Mouse (Mus musculus): ENCODE measurements at regions not wholly inside any gene's neighbourhood (a gene's known extent, or its start where the extent isn't known, plus 50 kb on each side); places are given as distances from the start of the nearest gene placed in this dataset.

DNA sequence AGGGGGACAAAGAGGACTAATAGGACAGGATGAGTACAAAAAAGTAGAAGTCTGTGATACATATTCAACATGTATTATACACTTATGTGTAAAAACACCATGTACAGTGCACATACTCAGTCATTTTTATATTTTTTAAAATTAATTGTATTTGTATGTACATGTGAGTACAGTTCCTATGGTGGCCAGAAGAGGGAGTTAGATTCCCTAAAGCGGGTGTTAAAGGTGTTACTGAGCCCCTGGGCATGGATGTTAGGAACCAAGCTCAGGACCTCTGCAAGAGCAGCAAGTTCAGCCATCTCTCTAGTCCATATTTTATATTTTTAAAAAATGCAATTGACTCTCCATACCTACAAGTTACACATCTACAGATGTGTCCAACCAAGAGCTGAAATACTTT is 101.9 kb upstream of the Arntl start:
- H3K9ac ChIP-seq (replicated peaks), result no peak overlapping the region
- no peak overlapping the region for H3K4me2 ChIP-seq (replicated peaks)
- H3K27me3 ChIP-seq, result no peaks in the 10 kb centered on the region
- H3K9me3 ChIP-seq, result no peaks in the 10 kb centered on the region
- WGBS, result 47% methylated on average over 1 of the region's 1 CpGs
- H3K36me3 ChIP-seq, result no peaks in the 10 kb centered on the region
- no peak for ATAC-seq
- H3K4me1 ChIP-seq (replicated peaks), result no peaks in the 10 kb centered on the region
- no peak overlapping the region for H3K4me3 ChIP-seq (replicated peaks)
- H3K27ac ChIP-seq, result no peak overlapping the region

DNA sequence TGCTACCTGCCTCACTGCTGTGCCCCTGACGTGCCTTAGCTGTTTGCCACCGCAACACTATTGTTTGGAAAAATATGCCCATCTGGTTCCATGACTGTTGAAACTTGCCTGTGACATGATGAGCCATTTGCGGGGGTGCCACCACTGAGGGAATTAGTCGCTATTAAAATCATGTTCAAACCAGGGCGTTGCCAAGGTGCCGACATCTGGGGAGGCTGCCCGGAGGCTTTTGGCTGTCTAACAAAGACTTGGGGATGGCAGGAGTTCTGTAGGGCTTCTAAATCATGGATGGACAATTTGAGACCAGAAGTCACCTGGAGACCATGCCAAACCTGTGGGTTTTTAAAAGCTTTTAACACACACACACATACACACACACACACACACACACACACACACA is 100.5 kb upstream of the Arntl start:
- Histone ChIP-seq H3K4me2 (replicated peaks) (no peak overlapping the region), H3K4me3 (replicated peaks) (no peak overlapping the region), H3K9ac (replicated peaks) (no peak overlapping the region), H3K27ac (no peak overlapping the region), H3K27me3 (no peaks in the 10 kb centered on the region), H3K4me1 (replicated peaks) (no peaks in the 10 kb centered on the region), H3K9me3 (no peaks in the 10 kb centered on the region), H3K36me3 (no peaks in the 10 kb centered on the region)
- ATAC-seq, result no peak
- WGBS, result 89% methylated on average over 7 of the region's 7 CpGs

DNA sequence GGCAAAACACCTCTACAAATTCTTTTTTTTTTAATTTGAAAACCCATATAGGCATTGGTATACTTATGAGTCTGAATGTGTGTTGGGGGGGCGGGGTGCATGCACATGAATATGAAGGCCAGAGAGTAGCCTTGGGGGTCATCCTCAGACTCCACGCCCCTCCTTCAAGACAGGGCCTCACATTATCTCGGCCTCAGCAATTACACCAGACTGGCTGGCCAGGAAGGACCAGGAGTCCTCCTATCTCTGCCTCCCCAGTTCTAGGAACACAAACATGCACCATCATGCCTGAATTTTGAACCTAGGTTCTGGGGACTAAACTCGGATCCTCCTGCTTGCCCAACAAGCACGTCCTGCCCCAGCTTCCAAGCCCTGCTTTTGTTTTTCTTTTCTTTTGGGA is 99.3 kb upstream of the Arntl start:
- Histone ChIP-seq H3K9ac (replicated peaks) (no peak overlapping the region), H3K9me3 (no peaks in the 10 kb centered on the region), H3K36me3 (no peaks in the 10 kb centered on the region), H3K27ac (no peak overlapping the region), H3K4me1 (replicated peaks) (no peaks in the 10 kb centered on the region), H3K4me2 (replicated peaks) (no peak overlapping the region), H3K4me3 (replicated peaks) (no peak overlapping the region), H3K27me3 (no peaks in the 10 kb centered on the region)
- ATAC-seq, result no peak
- 86% methylated on average over 5 of the region's 5 CpGs for WGBS

DNA sequence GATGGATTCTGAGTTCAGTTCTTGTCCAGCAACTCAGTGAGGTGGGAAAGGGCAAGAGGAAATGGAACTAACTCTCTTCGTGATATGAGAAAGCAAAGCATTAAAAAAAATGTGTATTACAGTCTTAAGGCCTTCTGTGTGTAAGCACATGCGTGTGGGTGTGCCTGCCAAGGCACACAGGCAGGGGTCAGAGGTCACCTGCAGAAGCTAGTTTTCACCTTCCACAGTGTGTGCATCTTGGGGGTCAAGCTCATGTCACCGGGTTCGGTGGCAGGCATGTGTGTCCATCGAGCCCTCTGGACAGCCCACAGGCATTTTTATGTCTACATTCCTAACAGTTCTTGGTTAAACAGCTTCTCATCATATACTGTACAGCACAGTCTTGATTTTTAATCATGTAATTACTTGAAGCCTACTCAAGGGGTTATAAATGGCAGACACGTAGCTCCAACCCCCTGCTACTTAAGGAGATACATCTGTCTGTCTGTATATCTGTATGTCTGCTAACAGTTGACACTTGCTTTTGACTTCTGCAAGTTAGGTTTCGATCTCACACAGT is 98.7 kb upstream of the Arntl start:
- H3K9ac ChIP-seq (replicated peaks), result no peak overlapping the region
- WGBS, result 91% methylated on average over 7 of the region's 7 CpGs
- no peak overlapping the region for H3K4me2 ChIP-seq (replicated peaks)
- no peak overlapping the region for H3K4me3 ChIP-seq (replicated peaks)
- H3K36me3 ChIP-seq, result no peaks in the 10 kb centered on the region
- H3K4me1 ChIP-seq (replicated peaks), result no peaks in the 10 kb centered on the region
- no peaks in the 10 kb centered on the region for H3K27me3 ChIP-seq
- no peak overlapping the region for H3K27ac ChIP-seq
- no peaks in the 10 kb centered on the region for H3K9me3 ChIP-seq
- ATAC-seq, result no peak

DNA sequence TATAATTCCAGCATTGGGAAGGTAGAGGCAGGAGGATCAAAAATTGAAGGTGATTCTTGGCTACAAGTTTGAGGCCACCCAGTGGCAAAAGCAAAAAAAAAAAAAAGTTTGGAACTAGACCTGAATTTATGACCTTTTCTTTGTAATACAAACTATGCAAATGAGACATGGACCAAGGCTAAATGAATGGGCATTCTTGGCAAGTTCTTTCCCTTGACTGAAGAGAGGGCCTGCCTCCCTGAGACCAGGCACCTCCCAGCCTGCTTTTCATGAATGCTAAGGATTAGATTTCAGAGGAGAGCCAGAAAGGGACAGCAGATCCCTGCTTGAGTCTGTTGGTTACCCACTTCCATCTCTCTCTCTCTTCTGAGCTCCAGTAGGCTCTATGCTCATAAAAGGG is 97.8 kb upstream of the Arntl start:
- Histone ChIP-seq H3K4me2 (replicated peaks) (no peak overlapping the region), H3K36me3 (no peaks in the 10 kb centered on the region), H3K27ac (no peak overlapping the region), H3K27me3 (no peaks in the 10 kb centered on the region), H3K4me3 (replicated peaks) (no peak overlapping the region), H3K9me3 (no peaks in the 10 kb centered on the region), H3K4me1 (replicated peaks) (no peaks in the 10 kb centered on the region), H3K9ac (replicated peaks) (no peak overlapping the region)
- no peak for ATAC-seq

DNA sequence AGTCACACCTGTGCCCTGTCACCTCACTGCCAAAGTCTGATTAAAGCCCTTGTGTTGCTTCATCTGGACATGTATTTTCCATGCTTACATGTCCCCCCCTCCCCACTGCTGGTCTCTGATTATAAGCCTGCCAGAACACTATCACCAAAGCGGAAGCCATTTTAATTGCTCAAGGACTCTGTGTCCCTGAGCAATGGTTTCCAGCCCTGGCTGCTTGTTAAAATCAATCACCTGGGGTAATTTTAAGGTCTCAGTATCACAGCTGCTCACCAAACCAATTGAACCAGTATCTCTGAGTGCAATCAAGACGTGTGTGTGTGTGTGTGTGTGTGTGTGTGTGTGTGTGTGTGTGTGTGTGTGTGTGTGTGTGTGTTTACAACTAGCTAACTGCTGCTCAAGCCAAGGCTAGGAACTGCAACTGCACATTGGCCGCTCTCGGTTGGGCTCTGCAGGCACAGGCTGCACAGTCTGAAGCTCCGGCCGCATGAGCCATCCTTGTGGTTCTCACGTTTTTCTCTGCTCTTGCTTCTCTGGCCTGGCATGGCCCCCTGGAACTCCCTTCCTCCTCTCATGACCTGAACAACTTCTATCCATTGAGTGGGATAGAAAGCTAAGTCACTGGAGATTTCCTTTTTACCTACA is 96.3 kb upstream of the Arntl start:
- no peak for ATAC-seq

DNA sequence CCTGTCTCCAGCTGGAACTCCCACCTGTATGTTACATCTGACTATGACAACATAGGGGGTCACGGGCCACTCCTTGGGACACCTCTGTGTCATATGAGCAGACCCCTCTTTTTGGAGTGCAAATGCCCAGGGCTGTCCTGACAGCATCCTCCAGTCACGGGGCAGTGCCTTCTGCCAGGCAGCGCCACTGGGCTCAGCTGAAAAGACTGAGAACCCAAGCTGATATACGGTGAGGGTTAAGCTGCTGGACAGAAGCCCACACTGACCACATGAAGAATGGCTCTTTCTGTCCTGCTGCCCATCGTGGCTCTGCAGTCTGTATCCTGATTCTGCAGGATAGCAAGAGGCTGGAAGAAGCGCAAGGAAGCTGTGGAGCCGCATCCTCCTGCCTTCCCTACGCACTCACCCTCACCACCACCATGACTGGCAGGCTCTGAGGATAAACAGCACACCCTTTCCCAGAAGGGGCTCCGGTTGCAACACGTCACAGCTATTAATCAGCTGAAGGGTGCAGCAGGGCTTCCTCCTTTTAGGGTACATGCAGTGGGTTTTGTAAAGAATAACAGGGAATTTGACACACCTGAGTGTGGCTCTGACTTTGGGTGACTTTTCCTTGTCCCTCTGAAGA is 93.9 kb upstream of the Arntl start:
- H3K4me3 ChIP-seq (replicated peaks), result no peak overlapping the region
- WGBS, result 79% methylated on average over 10 of the region's 10 CpGs
- no peak overlapping the region for H3K27ac ChIP-seq
- ATAC-seq, result no peak
- no peaks in the 10 kb centered on the region for H3K4me1 ChIP-seq (replicated peaks)
- H3K27me3 ChIP-seq, result no peaks in the 10 kb centered on the region
- H3K36me3 ChIP-seq, result no peaks in the 10 kb centered on the region
- no peak overlapping the region for H3K4me2 ChIP-seq (replicated peaks)
- peaks cover 1% of the 10 kb centered on the region; the same call in 1 of the 2 replicates for H3K9me3 ChIP-seq
- H3K9ac ChIP-seq (replicated peaks), result no peak overlapping the region

More for the DNA sequence above, 96.3 kb upstream of the Arntl start:
- 79% methylated on average over 7 of the region's 7 CpGs for WGBS
- Histone ChIP-seq H3K27me3 (no peaks in the 10 kb centered on the region), H3K4me1 (replicated peaks) (no peaks in the 10 kb centered on the region), H3K4me3 (replicated peaks) (no peak overlapping the region), H3K9me3 (no peaks in the 10 kb centered on the region), H3K4me2 (replicated peaks) (no peak overlapping the region), H3K36me3 (no peaks in the 10 kb centered on the region), H3K9ac (replicated peaks) (no peak overlapping the region), H3K27ac (no peak overlapping the region)

DNA sequence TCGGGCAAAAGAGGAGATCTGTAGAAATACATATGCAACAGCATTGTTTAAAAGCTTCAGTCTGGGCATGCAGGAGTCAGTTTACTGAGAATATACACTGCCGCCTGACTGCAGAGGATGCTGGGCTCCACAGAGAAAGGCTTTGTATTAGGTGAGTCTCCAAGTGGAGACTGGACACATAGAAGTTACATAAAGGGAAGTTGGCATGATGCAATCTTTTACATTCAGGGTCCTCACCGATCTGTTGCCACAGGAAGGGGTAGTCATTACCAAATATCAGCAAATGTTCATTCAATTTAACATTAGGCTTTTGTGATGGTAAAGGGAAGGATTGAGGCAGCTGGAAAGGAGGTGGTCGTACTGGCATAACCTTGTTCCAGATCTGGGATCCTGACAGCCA is 89.7 kb upstream of the Arntl start:
- no peak overlapping the region for H3K4me2 ChIP-seq (replicated peaks)
- 85% methylated on average over 4 of the region's 4 CpGs for WGBS
- H3K4me3 ChIP-seq (replicated peaks), result no peak overlapping the region
- no peak for ATAC-seq
- no peak overlapping the region for H3K27ac ChIP-seq
- H3K9ac ChIP-seq (replicated peaks), result no peak overlapping the region
- no peaks in the 10 kb centered on the region for H3K4me1 ChIP-seq (replicated peaks)
- no peaks in the 10 kb centered on the region for H3K27me3 ChIP-seq
- H3K36me3 ChIP-seq, result no peaks in the 10 kb centered on the region
- peaks cover 7% of the 10 kb centered on the region; the same call in 1 of the 2 replicates for H3K9me3 ChIP-seq

DNA sequence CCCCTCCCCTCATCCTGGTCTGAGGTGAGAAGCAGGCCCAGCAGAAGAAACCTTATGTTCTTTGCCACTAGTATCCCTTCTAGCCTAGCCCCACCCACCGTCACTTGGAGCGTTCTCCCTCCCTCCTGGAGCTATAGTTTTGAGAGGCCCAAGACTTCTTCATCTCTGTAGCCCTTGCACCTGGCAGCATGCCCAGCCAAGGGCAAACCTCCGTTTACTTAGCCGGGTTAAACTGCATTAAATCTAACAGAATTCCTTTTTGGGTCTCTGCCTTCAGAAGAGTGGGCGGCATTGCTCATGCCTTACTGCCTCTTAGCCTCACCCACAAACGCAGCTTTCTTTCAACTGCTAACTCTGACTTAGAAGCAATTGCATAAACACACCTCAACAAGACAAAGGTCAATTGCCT is 85.3 kb upstream of the Arntl start:
- no peak overlapping the region for H3K4me2 ChIP-seq (replicated peaks)
- H3K9me3 ChIP-seq, result peaks cover 7% of the 10 kb centered on the region; the same call in 1 of the 2 replicates
- no peak overlapping the region for H3K27ac ChIP-seq
- 59% methylated on average over 6 of the region's 6 CpGs for WGBS
- H3K9ac ChIP-seq (replicated peaks), result no peak overlapping the region
- H3K4me3 ChIP-seq (replicated peaks), result no peak overlapping the region
- no peaks in the 10 kb centered on the region for H3K36me3 ChIP-seq
- H3K4me1 ChIP-seq (replicated peaks), result no peaks in the 10 kb centered on the region
- H3K27me3 ChIP-seq, result no peaks in the 10 kb centered on the region
- no peak for ATAC-seq

DNA sequence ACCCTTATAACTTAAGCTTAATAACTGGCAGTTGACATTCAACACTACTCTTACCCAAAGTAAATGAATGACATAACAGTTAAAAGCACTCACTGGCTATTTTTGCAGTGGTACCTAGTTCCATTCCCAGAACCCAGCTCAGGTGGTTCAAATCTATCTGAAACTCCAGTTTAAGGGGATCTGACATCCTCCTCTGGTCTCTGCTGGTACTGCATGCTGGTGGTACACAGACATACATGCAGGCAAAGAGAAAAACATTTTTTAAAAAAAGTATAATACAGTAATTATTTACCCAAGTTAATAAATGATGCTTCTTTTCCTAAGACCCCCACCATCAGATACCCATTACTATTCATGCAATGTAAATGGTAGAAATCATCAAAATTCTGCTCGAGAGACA is 81.3 kb upstream of the Arntl start:
- H3K4me3 ChIP-seq (replicated peaks), result no peak overlapping the region
- H3K36me3 ChIP-seq, result no peaks in the 10 kb centered on the region
- H3K27ac ChIP-seq, result no peak overlapping the region
- 75% methylated on average over 1 of the region's 1 CpGs for WGBS
- peaks cover 9% of the 10 kb centered on the region for H3K4me1 ChIP-seq (replicated peaks)
- H3K9me3 ChIP-seq, result no peaks in the 10 kb centered on the region
- no peaks in the 10 kb centered on the region for H3K27me3 ChIP-seq
- ATAC-seq, result no peak
- H3K9ac ChIP-seq (replicated peaks), result no peak overlapping the region
- H3K4me2 ChIP-seq (replicated peaks), result no peak overlapping the region

DNA sequence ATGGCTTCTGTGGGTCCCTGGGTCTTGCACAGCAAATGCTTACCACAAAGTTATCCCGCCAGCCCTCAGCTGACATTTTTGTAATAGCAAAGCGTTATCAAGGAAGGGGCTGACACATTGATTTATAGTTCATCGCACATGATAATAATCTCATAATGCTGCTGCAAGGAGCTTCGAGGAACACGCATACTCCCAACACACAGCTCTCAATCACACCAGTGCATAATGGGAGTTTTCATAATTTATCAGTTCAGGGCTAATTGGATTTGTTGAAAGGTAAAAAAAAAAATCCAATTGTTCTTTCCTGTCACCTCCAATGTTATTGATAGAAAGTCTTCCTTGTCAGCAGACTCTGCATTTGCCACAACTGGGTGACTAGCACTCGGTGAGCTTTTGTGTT is 76.7 kb upstream of the Arntl start:
- WGBS, result 29% methylated on average over 6 of the region's 6 CpGs

DNA sequence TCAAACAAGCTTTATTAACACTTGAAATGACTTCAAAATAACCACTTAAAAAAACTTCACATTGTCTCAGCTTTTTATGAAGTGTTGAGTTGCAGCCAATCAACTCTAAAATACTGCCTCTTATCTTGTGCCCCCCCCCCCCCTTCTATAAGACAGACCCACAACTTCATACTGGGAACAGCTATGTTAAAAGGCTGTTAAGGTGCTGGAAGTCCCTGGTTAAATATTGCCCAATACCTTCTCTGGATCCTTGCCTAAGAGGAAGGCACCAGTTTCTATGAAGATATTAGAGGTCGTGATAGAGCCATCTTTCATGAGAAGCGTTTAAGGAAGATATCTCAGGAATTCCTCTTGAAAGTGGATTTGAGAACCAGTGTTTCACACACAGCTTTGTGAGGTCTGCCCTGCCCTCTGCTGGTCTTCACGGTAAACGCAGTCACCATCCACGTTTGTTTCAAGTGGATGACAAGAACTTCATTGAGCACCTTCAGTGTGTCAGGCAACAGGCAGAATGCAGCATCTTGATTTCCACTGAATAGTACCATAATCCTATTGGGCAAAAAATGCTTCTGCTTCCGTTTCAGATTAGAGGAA is 75.2 kb upstream of the Arntl start:
- WGBS, result 2% methylated on average over 6 of the region's 6 CpGs
- H3K4me2 ChIP-seq (replicated peaks), result no peak overlapping the region
- H3K9me3 ChIP-seq, result no peaks in the 10 kb centered on the region
- peaks cover 18% of the 10 kb centered on the region for H3K4me1 ChIP-seq (replicated peaks)
- H3K27ac ChIP-seq, result no peak overlapping the region
- no peaks in the 10 kb centered on the region for H3K36me3 ChIP-seq
- H3K27me3 ChIP-seq, result no peaks in the 10 kb centered on the region
- H3K9ac ChIP-seq (replicated peaks), result no peak overlapping the region
- no peak overlapping the region for H3K4me3 ChIP-seq (replicated peaks)
- no peak for ATAC-seq

More for the DNA sequence above, 76.7 kb upstream of the Arntl start:
- Histone ChIP-seq H3K9ac (replicated peaks) (no peak overlapping the region), H3K27ac (0 out of 2 replicates have a peak overlapping the region, but pooled peaks have one; percentile 14), H3K27me3 (no peaks in the 10 kb centered on the region), H3K4me3 (replicated peaks) (no peak overlapping the region), H3K4me2 (replicated peaks) (peak overlapping the region; percentile 9; the same call in 1 of the 2 replicates), H3K4me1 (replicated peaks) (peaks cover 18% of the 10 kb centered on the region), H3K9me3 (no peaks in the 10 kb centered on the region), H3K36me3 (no peaks in the 10 kb centered on the region)
- ATAC-seq, result no peak
